Mouse (Mus musculus) megakaryocyte progenitor cell, adult 5-6 weeks (primary cell): ENCODE data around the gene P2ry6. TPM values are rescaled to one million over a fixed set of nuclear protein-coding genes. Genes with fewer than 3 reads are reported as not detected.

Experiments used
- ATAC-seq: replicated peaks from 2 replicates; pipeline ENCODE4 v1.8.0; 2016; ENCODE audit warnings: mild to moderate bottlenecking, moderate TSS enrichment, inconsistent platforms; ENCODE audit not compliant: poor library complexity
- total RNA-seq, 2 experiments: library from RNA; stranded (forward) in 1 of 2; stranded (reverse) in 1 of 2; fragments of 157-497, 149-512 nt in 1 of 2; fragments of 200-1000 nt in 1 of 2; gene quantifications; 2 replicates each; pipeline versions ENCODE4 v1.2.3 to v1.2.4; 2015 to 2017

P2ry6 gene
- total RNA-seq, 2 experiments from 2014 or later = 0.04 to 0.49 TPM

DNA sequence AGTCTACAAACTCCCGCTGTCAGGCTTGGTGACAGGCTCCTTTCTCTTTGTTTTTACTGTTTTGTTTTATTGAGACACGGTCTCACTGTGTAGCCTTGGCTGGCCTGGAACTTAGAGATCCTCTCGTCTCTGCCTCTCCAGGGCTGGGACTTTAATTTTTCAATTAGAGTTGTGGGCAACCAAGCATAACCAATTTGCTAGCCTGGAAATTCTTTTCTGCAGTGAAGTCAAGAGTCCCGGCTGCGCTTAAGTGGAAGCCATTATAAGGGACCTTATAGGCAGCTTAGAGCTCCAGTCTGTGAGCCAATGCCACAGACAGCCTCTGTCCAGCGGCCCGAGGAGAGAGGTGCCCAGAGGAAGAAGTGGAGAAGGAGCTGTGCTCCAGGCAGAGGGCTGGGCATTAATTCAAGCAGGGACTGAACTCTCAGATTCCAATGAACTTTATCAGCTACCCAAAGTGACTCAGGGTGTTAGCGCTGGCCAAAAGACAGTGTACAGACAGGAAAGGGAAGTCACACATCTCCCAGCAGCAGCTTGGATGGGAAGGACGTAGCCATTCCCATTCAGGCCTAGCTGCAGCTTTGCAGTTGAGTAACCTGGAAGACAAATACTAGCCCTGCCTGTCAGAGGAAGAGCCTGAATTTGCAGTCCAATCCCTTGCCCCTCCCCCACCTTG, 16.3 kb upstream of the P2ry6 start:
- ATAC-seq = peak; percentile 40

GRCm38 (mm10) chr7:100988092-100988491, 13.6 kb upstream of the P2ry6 start:
- ATAC-seq = peak; percentile 75

DNA sequence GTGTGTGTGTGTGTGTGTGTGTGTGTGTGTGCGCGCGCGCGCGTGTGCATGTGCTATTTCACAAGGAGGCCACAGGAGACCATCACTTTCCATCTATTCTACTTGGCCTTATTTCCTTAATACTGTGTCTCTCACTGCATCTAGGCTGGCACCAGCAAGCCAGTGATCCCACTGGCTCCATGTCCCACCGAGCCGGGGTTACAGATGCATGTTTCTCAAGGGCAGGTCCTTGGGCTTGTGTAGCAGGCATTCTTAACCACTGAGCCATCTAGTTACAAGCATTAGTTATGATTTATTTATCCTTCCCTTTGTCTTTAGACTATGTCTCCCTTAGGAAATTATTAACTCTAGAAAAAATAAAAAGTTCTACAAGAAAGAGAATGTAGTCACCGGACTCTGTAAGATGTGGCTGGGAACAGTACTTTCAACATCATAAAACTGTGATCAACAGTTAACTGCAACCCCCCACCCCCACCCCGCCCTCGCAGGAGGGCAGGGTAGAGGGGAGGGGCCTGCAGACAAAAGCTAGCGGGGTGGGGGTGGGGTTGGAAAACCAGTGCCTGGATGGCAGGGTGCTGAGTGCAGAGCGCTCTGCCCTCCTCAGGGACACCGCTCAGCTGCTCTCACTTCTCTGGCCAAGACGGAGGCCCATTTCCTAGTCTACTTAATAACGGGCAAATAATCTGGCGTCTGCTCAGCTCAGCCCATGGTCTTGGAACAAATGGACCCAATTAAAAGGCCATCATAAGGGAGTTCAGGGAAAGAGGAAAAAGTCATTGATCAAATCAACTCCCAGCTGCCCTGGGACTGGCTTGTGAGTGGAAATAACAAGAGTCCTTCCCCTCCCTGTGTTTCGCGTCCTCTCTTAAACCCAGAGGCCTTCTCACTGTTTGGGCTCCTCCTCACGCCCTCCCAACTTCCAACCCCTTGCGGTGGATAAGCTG, 10.3 kb upstream of the P2ry6 start:
- peak; percentile 63 for ATAC-seq

DNA sequence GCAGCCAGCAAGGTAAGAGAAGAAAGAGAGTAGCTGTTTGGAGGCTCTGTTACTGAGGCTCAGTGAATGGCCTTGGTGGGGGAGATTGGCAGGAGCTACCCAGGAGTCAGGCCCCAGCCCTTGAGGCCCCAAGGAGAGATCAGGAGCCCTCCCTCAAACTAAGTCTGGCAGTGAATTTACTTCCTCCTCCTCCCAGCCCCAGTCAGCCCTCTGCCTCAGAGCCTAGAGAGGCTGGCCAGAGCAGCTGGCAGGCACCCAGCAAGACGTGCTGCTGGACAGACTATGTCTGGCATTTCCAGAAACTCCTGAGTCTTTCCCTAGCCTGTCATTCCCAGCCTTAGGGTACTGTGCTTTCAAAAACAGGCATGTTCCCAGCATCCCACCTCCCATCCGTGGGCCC, 4.7 kb upstream of the P2ry6 start:
- ATAC-seq = 0 out of 2 replicates have a peak, but pooled peaks have one; percentile 37

- ATAC-seq = no peak
These were observed 3.7 kb upstream of the P2ry6 start for GRCm38 (mm10) chr7:100978171-100978570.

DNA sequence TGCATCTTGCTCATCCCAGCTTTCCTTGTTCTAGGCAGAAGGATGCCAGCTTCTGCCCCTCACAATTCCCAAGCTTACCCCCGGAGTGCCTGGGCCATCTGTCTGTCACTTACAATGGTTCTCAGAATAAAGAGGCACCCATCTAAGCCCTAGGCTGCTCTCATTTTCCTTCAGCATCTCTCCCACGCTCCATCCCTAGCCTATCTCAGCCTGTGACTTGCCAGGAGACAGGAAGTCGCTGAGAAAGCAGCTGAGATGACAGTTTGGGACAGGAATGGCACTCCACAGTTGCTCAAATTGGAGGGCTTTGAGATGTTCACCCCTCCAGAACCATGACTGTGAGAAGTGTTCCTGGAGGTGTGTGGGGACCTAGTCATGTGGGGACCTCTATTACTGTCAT, 1.6 kb downstream of the P2ry6 start:
- ATAC-seq = no peak

GRCm38 (mm10) chr7:100968874-100969659, 5.4 kb downstream of the P2ry6 start:
- ATAC-seq = no peak

GRCm38 (mm10) chr7:100968376-100968775, 6.1 kb downstream of the P2ry6 start:
- ATAC-seq = no peak

GRCm38 (mm10) chr7:100967850-100968249, 6.6 kb downstream of the P2ry6 start:
- ATAC-seq = no peak

- no peak for ATAC-seq
These were observed 8.4 kb downstream of the P2ry6 start for GRCm38 (mm10) chr7:100966014-100966413.

DNA sequence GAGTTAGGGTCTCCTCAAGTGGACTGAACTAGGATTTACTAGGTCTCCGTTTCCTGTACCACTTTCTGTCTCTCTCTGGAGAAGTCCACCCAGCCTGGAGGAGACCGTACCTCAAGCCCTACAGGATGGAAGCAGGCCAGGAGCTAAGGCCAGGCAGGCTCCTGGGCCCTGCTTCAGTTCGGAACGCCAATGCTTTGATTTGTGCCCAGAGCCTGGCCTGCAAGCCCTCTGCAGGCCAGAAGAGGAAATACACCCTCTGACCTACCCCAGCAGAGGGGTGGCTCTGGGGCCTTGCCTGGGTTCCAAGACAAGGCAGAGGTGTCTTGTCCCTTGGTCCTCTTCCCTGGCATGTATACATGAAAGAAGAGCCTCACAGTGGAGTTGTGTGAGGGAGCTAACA, 9.4 kb downstream of the P2ry6 start:
- peak; percentile 68 for ATAC-seq

DNA sequence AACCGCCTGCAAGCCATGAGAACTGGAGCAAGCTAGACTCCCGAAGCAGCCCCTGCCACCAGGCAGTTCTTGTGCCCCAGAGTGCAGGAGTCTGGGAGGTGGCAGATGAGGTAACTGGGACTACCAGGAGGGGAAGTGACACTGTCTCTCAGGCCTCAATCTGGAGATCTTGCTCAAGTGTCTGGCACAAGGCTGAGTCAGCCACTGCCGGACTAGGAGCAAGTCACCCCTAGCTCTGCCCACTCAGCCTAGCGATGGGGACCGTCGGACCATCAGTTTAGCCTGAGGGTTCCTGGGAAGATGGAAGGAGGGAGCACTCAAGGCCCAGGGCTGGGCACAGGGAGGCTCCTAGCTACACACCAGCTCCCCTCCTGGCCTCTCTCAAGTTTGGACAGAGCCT, 10.2 kb downstream of the P2ry6 start:
- ATAC-seq = peak; percentile 87

DNA sequence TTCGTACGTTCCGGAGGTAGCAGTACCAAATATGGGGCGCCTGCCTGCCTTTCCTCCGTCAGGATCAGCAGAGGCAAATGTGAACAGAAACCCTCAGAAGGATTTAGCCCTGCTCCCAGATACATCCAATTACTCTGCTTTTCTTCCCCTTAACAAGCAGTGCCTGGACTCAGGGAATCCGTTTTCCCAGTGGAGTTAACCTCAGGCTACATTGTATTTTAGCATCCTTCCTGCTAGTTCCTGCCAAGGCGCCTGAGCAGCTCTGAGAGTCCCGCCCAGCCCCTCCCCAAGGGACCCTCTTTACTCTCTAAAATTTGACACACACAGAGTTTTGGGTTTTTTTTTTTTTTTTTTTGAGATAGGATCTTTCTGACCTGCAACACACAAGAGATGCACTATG, 11.1 kb downstream of the P2ry6 start:
- ATAC-seq = no peak

DNA sequence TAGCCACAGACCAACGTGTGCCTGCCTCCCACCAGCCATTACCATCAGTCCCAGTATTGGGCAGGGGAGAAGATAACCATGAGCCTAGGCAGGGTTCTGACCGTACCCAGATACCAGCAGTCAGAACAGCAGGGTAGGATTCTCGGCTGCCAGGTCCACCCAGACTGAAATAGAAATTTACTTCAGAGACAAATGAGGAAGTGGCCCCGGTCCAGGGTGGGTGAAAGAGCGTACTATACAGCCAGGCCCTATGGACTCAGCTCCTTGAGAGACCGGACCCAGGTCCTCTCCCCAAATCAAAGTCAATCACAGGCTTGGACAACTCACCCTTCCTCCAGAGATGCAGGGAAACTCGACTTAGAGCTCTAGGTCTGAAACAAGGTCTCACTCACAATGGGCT, 13.3 kb downstream of the P2ry6 start:
- ATAC-seq = peak; percentile 27

- no peak for ATAC-seq
These were observed 14.0 kb downstream of the P2ry6 start for GRCm38 (mm10) chr7:100960462-100960861.

DNA sequence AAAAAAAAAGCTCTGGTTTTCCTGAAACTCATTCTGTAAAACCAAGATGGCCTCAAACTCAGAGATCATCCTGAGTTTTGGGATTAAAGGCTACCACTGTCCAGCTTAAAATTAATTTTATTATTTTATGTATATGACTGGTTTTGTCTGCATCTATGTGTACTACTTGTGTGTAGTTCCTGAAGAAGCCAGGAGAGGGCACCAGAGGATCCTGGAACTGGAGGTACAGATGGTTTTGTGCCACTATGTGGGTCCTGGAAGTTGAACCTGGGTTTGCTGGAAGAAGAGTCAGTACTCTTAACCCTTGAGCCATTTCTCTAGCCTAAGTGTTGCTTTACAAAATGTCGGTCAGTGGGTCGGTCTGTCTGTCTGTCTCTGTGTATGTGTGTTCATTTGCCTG, 16.0 kb downstream of the P2ry6 start:
- ATAC-seq = peak; percentile 55; the same call in 1 of the 2 replicates

GRCm38 (mm10) chr7:100952686-100953085, 21.8 kb downstream of the P2ry6 start:
- no peak for ATAC-seq

DNA sequence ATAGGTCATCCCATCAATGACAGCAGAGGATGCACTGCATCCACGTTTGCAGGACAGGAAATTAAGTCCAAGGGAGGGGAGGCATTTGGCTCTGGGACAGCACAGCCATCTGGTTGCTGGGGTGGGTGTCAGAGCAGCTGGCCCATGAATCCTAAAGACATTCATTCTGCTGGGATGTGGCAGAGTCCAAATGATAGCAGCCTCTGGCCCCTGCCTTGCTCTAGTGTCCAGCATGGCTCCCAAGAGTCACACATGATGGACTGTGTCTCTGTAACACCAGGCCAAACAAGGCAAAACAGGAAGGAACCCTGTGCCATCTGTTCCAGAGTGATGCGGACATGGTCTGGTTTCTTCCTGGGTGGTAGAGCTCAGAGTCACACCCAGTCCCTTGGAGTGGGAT, 22.5 kb downstream of the P2ry6 start:
- no peak; the same call in 1 of the 2 replicates for ATAC-seq

- peak; percentile 82 for ATAC-seq
These were observed 23.9 kb downstream of the P2ry6 start for GRCm38 (mm10) chr7:100950481-100951010.

- ATAC-seq = no peak; the same call in 1 of the 2 replicates
These were observed 24.4 kb downstream of the P2ry6 start for GRCm38 (mm10) chr7:100950031-100950430.

DNA sequence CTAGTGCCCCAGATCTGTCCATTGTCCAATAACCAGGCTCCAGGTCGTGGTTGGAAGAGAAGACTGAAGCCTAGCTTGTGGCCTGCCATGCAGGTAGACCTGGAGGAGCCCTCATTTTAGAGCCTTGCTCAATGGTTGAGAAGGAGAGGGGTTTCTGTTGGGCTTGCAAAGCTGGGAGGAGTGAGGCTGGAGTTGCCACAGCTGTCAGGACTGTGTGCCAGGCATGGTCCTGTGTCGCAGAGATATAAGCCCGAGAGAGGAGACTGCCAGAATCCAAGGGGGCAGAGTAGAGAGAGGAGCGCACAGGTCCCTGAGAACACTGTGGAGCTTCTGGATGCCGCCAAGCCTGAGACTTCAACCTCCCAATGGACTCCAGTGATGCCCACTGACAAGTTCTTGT, 29.7 kb downstream of the P2ry6 start:
- no peak for ATAC-seq
